Mouse (Mus musculus): ENCODE data around the gene Zbed3. TPM values are rescaled to one million over a fixed set of nuclear protein-coding genes. Genes with fewer than 3 reads are reported as not detected.

Gene Zbed3
- polyA plus RNA-seq (2012; rRNA removed), result 39.4 and 47.6 TPM in 2 replicates

DNA sequence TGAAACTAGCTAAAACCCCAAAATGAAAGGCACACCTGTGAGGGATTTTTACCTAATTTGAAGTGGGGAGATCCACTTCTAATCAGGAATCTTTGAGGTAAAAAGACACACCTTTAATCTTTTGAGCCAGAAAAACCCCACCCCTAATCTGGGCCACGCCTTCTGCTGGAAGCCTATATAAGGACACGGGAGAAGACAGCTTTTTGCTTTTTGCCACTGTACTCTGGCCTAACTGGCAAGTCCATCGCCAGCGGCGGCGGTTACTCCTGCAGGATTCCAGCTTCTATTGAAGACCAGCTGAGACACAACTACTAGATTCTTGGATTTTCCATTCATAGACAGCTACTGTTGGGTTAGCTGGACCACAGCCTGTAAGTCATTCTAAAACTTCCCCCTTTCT is at the start of gene Zbed3:
Zbed3 (plus strand) TSS at position 213 of the 400 bp plus-strand sequence.
- no peak for DNase-seq (ENCODE audit: low read depth)

DNA sequence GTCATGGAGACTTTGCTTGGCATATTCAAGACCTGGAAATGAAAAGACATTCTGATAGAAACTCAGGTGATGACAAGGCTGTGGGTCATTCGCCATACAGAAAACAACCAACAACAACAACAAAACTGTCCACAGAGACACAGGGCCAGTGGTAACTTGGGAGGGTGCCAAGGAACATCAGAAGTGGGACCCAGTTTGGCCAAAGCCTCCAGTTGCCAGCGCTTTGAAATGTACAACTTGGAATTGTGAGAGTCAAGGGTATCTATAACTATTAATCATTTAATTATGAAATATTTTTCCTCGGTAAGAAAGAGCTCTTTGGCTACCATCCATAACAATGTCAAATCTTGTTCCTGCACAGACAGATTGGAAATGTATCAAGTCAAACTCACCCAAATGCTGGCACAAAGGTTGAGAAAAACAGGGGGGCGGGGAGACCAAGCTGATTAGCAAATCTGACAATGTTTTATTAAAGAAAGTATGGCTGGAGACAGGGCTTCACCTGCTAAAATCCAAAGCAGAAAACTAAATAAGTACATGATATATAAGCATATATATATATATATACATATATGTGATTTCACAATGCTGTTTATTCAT is 44.9 kb upstream of the Zbed3 start:
- no peak for DNase-seq (ENCODE audit: low read depth)

DNA sequence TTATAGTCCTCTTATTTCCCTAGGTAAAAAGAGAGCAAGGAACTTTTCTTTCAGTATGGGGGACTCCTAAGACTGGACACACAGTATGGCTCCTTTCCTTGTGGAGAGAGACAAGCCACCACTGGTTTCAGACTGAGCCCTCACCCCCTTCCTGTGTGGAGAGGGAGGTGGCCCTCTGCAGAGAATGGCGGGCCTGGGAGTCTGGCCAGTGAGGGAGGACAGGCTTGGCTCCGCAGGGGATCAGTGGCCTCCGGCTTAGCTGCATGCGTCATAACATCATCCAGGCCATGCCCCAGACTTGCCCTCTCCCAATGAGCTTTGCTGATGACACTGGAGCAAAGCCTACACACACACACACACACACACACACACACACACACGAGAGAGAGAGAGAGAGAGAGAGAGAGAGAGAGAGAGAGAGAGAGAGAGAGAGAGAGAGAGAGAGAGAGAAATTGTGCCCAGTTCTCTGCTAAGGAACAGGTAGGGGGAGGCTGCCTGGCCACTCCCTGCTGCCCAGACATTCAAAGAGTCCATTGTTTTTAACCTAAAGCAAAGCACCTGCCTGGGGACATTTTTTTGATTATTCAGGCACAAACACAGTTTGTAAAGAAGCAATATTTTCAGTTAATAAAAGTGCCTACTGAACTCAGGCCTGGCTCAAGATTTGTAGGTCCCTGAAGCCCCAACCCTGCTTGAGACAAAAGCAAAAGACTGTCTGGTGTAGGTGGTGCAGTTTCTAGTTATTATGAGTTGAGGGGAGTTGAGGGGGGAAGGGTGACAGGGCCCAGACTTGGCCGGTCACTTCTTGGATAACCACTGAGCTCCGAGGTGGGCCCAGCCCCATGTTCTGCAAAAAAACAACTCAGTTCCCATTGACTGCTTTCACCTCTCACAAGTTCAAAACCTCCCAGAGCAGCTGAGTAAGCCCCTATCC is 41.4 kb upstream of the Zbed3 start:
- no peak for DNase-seq (ENCODE audit: low read depth)

DNA sequence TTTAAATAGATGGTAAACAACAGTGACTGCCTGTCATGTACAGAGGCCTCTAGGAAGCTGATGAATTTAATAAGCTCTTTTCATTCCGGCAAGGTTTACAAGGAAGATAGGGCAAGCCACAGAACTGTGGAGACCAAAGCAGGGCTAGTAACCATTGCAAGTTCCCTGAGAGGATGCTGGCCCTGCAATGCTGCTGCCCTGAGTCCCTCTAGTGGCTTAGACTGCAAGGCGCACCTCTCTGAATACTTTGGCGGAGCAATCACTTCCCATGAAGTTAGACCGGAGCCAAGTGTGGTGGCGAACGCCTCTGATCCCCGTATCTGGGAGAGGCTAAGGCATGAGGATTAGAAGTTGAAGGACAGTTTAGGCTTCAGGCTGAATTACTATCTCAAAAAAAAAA is 36.4 kb upstream of the Zbed3 start:
- peak; percentile 24 for DNase-seq (ENCODE audit: low read depth)

DNA sequence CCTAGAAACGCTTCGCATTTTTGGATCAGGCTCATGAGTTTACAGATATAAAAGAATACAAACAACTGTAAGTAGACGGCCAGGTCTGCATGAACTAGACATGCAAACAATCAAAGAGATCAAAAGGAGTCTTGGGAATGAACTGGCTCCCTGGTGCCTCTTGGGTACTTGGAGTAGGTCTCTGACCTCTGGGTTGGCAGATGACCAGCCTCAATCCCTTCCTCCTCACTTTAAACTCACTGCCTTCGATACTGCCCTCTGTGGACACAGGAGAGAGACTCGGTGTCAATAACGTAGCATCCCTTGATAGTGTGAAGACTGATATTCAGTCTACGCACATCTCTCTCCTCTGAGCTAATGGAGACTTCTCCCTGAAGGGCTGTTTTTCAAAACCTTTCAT is 35.4 kb upstream of the Zbed3 start:
- DNase-seq (ENCODE audit: low read depth), result no peak

DNA sequence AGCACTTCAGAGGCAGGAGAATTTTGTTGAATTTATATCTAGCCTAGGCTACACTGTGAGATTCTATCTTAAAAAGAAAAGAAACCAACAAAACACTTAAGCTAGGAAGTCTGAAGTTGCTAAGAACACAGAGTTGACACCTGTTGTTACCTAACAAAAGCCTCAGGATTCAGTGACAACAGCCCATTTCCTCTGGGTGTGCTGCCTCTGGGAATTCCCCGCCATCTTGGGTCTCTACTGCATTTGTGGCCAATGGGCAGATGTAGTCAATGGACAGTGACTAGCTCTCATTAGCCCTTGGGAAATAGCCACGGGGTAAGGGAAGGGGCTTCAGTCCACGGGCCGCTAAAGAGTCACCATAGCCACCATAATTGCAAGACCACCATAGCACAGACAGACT is 31.4 kb upstream of the Zbed3 start:
- no peak for DNase-seq (ENCODE audit: low read depth)

DNA sequence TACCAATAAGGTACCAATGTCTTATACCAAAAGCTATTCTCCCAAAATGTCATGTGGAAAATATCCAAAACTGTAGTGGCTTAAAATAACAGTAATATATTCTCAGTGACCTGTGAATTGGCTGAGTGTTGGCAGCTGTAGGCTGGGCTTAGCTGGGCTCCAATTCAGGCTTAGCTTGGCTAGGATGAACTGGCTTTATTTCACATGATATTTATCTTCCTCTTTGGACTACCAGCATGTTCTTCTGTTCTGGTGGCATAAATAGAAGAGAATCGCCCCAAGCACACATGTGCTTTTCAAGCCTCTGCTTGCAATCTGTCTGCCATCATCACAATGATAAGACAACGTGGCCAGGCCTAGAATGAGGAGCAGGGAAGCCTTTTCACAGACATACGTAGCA is 23.5 kb upstream of the Zbed3 start:
- peak; percentile 58 for DNase-seq (ENCODE audit: low read depth)

DNA sequence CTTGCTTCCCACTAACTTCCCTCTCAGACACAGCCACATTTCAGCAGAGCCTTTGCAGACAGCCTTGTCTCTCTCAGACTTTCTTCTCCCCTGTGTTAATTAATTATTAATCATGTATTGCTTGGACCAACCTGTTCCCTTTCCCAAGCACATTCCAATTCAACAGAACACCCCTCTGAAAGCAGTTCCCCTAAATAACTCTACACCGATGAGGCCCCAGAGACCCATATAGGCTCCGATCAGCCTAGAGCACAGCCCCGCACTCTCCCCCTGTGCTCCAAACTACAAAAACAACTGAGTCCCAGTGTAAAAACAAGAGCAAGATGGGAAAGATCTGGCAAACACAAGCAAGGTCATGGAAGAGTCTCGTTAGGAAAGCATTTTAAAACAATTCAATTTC is 16.8 kb upstream of the Zbed3 start:
- no peak for DNase-seq (ENCODE audit: low read depth)

DNA sequence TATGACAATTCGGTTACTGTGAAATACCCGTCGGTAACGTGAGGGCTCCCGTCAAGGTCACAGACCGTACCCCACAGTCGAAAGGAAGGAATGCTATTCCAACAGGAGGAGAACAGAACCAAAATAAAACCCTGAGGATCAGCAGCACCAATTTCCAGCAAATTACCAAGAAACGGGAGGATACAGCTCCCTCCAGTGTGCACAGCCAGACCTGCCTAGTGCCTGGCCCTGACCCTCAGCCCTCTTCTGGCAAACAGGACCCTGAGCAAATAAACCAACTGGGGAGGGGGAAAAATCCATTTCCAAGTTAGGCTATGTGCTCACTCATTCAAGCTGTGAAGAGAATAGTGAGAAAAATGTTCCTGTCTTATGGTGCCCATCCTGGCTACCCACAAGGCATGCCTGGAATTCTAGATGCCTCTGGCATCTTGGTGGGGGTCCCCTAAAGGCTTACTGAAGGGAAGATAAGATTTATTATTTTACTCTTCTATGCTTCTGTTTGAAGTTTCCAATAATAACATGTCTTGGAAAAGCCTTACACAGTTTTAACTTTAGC is 16.2 kb upstream of the Zbed3 start:
- DNase-seq (ENCODE audit: low read depth), result no peak

DNA sequence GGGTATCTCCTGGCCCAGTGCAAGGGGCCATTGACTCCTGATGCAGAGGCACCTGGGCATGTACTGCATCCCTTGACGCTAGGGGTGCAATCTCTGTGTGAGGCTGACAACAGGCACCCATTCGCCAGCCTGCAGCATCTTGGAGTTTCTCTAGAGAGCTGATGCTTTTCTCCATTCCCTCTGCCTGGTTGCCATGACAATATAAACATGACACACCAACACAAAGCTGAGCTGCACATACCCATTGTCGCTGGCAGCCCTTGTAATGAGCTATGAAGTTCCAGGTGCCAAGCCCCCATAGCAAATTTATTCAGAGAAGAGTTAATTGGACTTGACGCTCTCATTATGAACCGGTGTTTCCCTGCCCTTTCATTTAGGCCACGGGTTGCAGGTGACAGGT is 11.4 kb upstream of the Zbed3 start:
- no peak for DNase-seq (ENCODE audit: low read depth)

DNA sequence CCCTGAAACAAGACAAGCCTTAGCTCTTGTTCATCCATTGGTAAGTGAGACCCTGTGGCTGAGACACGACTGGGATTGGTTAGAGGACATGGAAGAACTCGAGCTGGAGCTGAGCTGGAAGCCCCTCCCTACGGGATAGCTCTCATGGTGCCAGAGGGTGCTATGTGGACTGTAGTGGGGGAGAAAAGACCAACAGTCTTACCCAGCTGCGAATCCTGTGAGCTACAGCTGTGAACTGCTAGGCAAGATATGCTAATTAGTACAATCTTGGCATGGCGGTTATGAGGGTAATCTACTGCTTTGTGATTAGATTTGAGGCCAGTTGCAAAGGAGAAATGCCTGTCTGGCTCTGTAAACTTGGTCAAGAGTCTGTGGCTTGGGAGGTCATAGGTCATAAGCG is 4.3 kb upstream of the Zbed3 start:
- no peak for DNase-seq (ENCODE audit: low read depth)

DNA sequence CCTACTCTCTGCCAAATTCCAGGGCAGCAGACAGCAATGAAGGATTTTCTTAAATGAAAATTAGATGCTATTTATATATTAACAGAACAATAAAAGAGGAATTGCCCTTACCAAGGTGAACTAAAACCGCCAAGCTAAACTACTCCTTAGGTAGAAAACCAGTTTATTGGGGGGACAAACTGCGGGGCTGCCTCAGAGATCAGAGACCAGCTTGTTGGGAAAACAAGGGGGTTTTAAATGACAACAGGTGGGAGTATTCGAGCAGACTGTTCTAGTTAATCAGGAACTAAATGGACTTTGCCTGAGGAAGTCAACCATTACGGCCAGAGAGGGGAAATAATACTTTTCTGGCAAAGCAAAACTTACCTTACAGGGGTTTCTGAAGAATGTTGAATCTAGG is 3.0 kb upstream of the Zbed3 start:
- DNase-seq (ENCODE audit: low read depth), result no peak

DNA sequence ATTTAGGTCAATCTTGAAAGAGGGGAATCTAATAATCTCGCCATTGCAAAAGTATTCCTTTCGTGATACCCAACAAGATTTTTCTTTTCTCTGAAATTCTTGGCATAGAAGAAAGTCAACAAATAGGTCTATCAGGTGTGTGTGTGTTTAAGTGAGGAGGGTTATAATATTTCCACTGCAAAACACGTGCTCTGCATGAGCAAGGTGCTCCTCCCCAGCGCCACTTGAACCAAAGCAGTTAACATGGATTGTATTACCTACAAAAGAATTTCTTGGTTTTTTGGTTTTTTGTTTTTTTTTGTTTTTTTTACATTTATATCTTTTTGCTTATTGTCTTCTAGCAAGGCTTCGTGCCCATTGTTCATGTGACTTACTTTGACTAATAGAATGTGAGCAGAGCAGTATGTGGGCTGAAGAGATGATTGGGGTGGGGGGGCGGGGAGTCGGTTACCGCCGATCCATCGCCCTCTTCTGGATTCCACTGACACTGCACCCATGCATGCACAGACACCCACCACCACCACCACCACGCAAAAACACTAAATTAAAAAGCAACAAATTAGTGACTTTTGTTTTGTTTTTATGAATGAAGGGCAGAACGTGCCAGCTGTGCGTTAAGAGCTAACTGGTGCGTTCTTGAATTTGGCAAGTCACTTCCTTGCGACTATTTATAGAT is 676 bp downstream of the Zbed3 start:
- no peak for DNase-seq (ENCODE audit: low read depth)

DNA sequence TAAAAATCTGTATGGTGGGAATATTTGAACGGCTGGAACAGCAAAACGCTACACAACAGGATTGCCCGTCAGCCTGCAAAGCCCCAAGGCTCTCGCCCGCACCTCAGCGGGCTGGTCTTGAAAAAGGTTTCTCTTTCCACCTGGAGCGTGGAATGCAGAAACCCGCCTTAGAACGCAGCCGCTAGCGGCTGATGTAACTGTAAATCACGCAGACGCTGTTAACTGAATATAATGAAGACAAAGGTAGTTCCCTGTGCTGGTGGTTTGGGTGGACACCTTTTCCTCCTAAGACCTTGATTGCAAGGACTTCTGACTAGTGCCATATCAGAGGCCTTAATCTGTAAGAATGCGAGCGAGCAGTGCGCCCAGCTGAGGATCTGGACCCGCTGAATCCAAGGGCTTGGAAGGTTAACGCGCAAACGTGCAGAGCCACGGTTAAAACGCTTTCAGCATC is 1.2 kb downstream of the Zbed3 start:
- no peak for DNase-seq (ENCODE audit: low read depth)

DNA sequence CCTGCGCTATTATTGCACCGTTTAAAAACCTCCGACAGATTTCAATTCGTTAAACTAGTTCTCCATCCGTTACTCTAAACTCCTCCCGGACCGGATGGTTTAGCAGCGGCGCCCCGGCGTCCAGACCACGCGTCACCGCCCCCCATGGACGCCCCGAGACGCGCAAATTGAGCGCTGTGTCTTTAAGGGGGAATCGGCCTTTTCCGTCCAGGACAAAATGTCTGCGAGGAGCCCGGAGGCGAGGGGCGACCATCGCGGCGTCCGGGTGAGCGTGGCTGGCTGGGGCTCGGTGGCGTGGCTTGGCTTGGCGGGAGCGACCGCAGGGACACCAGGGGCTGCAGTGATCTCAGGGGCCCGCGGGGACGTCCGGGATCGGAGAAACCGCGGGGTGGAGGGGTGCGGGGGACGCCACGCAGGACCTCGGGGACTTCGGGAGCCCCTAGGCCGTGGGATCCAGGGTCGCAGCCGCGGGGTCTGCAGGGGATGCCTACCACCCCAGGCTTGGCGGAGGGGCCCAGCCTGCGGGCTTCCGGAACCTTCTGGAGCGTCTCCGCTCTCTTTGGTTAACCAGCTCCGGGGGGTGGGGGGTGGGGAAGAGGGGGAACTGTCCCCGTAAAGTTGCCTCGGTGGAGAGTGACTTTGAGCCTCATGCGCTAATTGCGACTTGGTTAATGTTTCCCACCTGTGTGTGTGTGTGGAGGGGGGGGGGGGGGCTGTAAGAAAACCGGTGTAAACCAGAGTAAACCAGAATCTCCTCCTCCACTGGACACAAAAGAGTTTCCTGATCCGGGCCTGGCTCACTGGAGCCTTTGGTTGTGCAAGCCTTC is 1.9 kb downstream of the Zbed3 start:
- DNase-seq (ENCODE audit: low read depth), result peak; percentile 37

DNA sequence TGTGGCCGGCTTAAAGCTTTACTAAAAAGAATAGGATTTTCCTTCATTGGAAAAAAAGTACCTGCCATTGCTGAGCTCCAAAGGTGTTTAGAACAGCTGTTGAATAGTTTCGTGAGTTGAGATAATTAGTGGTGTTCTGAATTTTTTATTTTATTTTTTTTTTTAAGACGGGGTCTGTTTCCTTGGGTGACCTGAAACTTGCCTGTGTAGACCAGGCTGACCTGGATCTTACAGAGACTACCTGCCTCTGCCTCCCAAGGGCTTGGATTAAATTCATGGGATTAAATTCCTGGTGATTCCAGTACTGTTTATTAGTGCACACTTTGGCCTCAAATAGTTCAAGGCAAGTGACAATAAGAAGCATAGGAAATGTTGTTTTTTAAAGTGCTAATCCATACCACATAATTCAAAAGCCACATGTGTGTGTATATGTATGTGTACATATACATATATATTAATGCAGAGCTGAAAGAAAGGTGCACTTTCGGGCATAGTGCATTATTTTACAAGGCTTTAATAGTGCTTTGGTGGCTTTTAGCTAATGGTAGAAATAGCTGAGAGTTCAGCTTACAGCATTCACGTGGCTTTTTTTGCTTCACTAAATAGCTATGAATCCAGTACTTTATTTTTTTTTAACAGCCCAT is 2.6 kb downstream of the Zbed3 start:
- DNase-seq (ENCODE audit: low read depth), result peak; percentile 30

DNA sequence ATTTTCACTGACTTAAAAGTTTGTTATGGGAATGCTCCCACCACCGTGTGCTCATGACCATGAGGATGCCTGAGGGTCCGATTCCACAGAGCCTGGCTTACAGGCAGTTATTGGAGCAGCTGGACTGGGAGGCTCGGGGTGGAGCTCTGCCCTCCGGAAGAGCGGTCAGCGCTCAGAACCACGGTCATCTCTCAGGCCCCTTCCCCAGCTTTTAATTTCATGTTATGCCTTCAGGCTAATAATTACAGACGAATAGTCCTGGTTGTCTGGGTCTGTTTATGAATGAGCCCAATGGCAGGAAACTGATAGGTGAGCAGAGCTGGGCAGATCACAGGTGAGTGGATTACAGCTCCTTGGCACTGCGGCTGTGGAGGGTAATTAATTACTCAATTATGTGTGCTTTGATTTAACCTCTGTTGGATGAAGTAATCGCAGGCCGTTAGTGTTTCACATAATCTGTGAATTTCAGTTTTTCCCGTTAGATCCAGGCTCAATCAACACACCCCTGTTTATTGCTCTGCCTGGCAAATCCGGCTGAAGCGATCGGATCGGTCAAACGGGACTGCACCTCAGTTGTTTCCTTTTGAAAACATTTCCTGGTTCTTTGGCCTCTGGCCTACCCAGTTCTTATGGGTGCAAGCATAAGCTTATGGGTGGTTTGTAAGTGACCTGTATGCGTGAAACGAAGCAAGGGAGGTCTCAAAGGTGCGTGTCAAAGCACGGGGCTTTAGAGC is 3.4 kb downstream of the Zbed3 start:
- DNase-seq (ENCODE audit: low read depth), result peak; percentile 31

DNA sequence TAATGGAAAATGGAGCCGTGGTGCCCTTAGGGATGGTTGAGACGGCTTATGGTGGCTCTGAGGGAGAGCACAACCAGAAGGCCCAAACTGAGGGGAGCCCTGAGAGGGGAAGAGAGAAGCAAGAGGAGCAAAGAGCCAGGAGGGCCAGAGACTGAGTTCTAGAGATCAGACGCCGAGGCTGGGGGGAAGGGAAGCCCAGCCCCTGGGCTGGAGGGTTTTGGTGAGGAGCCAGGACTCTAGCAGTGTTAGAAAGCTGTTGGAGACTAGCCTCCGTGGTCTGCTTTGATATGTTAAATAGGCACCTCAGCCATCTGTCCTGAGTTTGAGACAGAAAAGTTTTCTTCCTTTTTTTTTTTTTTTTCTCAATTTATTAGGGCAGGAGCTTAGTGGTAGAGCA is 3.9 kb downstream of the Zbed3 start:
- DNase-seq (ENCODE audit: low read depth), result no peak

DNA sequence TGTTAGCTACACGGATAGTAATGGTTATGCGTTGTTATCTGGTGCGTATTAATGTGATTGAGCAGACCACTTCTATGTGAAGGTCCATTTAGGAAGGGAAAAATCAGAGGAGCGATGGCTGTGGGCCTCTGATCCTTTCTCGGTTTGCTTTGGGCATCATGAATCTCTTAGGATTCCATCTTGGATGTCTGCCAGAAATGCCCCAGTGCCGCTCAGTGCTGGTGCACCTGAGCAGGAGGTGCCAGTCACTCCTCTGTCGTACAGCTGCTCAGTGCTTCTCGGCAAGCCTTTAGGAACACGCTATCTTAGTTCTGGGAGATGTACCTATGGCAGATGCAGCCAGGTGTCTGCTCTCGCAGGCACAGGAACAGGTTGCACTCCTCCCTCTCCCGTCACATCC is 5.4 kb downstream of the Zbed3 start:
- DNase-seq (ENCODE audit: low read depth), result no peak

DNA sequence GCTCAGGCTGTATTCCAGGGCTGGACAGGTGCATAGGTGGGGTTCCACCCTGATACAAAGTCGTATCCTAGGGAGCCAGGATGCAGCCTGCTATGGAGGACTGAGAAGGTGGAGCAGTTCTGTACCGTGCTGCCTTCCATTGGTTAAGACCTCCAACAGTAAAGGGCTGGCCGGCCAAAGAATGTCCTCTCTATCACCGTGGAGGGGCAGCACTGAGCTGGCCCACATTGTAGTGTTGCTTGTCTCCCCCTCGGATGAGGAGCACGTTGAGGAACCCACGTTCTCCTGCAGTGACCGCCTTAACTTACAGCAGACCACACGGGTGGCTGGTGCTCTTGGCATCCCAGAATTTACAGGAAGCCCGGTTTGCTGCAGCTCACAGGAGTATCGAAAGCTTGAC is 7.1 kb downstream of the Zbed3 start:
- DNase-seq (ENCODE audit: low read depth), result no peak
